Mouse (Mus musculus) c-Kit-negative CD71-positive TER-119-positive erythroid progenitor cells, embryonic 14.5 days (primary cell): ENCODE measurements at regions not wholly inside any gene's neighbourhood (a gene's known extent, or its start where the extent isn't known, plus 50 kb on each side); places are given as distances from the start of the nearest gene placed in this dataset.

Source experiments
- DNase-seq: peaks from one replicate; pipeline ENCODE4 v3.0.0-alpha.2; 2013; ENCODE audit warnings: low read depth, low spot score

DNA sequence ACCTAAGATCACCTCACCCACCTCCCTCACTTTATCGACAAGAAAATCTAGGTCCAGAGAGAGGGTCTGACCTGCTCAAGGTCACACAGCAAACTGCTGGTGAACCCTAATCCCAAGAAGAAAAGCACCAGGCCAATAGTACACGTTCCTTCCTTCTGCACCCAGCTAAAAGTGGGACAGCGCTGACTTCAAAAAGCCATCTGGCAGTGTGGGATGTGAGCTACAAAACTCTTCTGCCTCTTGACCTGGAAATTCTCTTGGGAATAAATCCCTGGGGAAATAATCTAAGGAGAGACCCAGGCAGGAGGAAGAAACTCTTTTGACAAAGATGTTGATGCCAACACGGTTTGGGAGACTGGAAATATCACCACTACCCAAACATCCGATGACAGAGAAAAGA lies 175.4 kb downstream of the Cct6b start:
- no peak for DNase-seq

- no peak for DNase-seq
Measured at GRCm38 (mm10) chr11:82579841-82580415, 184.2 kb downstream of the Cct6b start.

- DNase-seq = no peak
Measured at GRCm38 (mm10) chr11:82576019-82576418, 187.3 kb downstream of the Tmem132e start.

DNA sequence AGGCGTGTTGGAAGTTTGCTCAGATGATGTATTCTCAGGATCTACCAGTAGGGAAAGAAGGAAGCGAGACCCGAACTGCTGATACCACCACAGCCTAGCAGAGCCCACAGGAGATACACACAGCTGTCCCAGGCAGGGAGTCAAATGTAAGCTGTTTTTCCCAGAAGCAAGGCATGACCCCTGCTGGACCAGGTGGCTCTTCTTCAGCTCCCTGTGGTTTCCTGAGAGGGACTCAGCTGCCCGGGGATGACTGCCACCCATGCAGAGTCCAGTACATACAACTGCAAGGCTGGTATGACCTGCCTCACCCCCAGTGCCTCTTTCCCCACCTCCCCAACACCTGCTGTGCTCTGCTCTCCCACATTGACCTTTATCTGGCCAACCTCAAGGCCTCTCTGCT lies 184.4 kb downstream of the Tmem132e start:
- DNase-seq = no peak

DNA sequence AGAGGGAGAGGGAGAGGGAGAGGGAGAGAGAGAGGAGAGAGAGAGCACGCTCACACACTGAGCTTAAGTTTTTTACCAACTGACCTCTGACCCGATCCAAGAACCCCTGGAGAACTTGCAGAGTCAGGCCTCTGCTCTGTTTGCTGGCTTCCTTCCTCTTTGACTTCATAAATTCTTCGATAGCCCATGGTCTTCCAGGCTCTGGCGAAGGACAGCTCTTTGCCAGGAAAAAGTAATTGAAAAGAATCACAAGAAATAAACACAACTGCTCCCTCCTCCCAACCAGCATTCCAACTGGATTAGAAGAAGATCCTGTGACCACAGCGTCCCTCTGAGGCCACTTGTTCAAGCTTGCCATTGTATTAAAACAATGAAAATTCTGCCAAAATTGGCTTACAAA lies 182.8 kb downstream of the Tmem132e start:
- DNase-seq = no peak

GRCm38 (mm10) chr11:82569819-82570218 lies 181.1 kb downstream of the Tmem132e start:
- no peak for DNase-seq

DNA sequence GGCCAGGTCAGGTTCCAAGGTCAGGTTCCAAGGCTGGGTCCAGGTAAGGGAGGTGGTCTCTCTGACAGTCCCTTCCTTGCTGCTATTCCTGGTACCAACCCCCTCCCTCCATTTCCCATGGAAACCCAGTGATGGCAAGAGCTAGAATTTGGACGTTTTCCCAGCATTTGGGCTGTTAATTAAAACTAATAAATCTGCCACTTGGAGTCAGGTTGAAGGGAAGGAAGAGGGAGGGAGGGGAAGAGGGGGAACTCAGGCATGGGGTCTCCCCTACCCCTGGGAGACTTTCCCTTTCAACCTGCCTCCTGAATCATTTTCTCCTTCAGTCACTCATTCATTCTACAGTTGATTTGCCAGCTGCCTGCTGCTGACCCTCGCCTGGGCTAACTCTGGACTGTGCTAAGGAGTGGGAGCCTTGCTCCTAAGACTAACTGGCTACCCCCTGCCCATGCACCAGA lies 179.5 kb downstream of the Tmem132e start:
- DNase-seq = no peak

GRCm38 (mm10) chr11:82567014-82567685 lies 178.4 kb downstream of the Tmem132e start:
- no peak for DNase-seq

DNA sequence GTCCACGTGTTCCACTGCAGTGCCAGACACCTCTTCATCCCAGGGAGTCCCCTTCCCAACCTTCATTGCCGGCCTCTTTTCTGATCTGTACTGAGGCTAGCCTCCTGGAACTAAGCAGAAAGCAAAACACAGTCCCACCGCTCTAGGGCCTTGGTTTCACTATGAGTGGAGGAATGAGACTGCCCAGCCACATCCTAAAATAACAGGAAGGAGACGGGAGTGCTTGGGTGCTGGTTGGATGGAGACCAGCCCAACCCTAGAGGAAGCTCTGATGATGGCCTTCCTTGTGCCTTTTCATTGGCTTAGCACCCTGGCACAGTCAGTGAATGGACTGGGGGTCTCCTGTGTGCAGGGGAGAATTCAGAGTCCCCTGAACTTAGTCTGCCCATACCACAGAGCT lies 177.4 kb downstream of the Tmem132e start:
- no peak for DNase-seq

GRCm38 (mm10) chr11:82564181-82564580 lies 175.5 kb downstream of the Tmem132e start:
- DNase-seq = no peak

DNA sequence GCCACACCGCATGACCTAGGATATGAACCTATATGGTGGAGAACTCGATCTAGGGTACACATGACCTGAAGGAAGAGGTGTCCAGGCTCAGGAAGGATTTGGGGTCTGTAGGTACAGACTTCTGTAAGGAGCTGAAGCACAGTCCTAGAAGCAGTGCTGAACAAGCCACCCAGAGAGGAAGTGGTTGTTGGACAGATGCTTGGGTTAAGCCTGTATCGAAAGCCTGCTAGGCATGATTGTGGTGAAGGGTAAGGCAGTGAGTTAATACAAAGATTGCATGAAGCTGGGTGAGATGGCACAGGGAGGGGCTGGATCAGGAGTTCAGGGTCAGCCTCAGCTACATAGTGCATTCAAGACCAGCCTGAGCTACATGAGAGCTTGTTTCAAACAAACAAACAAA lies 153.3 kb downstream of the Tmem132e start:
- no peak for DNase-seq

DNA sequence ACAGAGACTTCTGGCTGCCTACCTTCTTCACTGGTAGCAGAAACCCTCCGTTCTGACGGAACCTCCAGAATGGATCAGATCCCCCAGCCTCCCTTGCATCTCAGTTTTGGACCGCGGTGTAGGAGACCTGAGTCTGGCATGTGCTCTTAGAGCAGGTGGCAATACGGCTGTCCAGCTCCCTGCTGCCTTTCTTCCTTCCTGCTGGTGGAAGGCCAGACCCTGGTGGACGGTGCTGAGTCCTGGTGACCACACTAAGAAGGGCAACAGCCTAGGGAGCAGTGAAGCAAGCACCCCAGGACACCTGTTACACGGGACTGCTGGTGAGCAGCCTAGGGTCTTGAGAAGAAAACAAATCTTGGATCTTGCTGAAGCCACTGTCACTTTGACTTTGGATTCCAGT lies 152.7 kb downstream of the Tmem132e start:
- no peak for DNase-seq

DNA sequence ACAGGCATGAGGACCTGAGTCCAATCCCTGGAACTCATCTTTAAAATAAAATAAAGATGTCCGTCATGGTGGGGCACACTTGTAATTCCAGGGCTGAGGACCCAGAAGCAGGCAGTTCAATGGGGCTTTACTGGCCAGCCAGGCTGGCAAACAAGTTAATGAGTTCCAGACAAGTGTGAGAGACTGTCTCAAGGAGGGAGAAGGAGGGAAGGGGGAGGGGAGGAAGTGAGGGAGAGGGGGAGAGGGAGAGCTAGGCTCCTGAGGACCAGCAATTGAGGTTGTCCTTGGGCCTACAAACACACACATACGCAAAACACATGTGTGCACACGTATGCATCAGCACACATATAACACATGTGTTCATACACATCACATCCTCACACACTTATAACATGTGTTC lies 149.2 kb downstream of the Tmem132e start:
- DNase-seq = no peak

- no peak for DNase-seq
Measured at GRCm38 (mm10) chr11:82523200-82523802, 134.6 kb downstream of the Tmem132e start.

DNA sequence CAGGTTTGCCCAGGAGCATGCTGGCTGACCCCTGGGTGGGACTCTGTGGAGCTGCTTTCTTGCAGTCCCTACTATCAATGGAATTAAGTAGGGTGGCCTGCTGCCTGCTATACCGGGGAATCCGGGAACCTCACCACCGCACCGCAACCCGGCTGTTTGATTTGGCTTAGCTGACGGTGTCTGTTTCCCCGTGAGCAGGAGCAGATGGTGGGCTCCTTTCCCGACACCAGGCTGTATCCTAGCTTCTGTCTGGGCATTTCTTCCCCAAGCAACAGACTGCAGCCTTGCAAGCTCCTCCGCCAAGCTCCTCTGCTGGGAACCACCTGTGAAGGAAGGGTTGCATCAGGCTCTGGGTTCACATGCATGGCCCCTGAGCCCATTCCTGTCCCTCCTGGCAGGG lies 132.7 kb downstream of the Tmem132e start:
- no peak for DNase-seq

- DNase-seq = no peak
Measured at GRCm38 (mm10) chr11:82518691-82519090, 130.0 kb downstream of the Tmem132e start.

DNA sequence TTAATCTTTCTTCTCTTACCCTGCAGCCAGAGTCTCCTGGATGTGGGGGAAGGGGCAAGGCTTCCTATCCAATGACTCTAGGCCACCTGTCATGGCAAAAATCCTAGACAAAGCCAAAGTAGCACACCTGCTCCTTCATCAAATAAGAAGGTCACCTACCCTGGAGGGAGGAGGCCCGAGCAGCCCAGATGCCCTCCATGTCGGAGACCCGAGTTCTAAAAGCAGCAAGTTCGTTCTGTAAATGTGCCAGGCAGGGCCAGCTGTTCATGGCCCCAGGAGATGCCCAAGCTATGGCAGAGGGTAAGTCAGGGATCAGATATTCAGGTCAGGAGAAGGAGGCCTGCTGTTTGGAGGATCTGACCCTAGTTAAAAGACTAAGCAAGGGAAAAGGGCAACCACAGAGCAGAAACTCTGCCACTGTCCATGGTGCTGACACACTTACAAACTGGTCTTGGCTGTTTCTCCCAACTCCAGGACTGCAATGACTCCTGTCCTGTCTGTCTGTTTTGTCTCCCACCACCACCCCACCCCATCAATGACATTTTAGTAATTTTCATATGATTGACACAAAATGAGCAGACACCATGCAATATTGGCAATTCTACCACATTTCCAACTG lies 125.9 kb downstream of the Tmem132e start:
- no peak for DNase-seq

- no peak for DNase-seq
Measured at GRCm38 (mm10) chr11:82508564-82508963, 119.9 kb downstream of the Tmem132e start.
